Mouse (Mus musculus) thymus, postnatal 14 days (tissue): ENCODE results near the gene Zfp629.
A peak's percentile ranks its signal among the peaks of the same experiment; 100 is the strongest.
"Not testable (repeated sequence)": the region's sequence is repeated elsewhere in the genome, so short reads cannot be mapped to it uniquely, and the experiment has no call there.

Experiments
- DNase-seq: peaks from one replicate; pipeline ENCODE4 v3.0.0; 2021

The Zfp629 gene

DNA sequence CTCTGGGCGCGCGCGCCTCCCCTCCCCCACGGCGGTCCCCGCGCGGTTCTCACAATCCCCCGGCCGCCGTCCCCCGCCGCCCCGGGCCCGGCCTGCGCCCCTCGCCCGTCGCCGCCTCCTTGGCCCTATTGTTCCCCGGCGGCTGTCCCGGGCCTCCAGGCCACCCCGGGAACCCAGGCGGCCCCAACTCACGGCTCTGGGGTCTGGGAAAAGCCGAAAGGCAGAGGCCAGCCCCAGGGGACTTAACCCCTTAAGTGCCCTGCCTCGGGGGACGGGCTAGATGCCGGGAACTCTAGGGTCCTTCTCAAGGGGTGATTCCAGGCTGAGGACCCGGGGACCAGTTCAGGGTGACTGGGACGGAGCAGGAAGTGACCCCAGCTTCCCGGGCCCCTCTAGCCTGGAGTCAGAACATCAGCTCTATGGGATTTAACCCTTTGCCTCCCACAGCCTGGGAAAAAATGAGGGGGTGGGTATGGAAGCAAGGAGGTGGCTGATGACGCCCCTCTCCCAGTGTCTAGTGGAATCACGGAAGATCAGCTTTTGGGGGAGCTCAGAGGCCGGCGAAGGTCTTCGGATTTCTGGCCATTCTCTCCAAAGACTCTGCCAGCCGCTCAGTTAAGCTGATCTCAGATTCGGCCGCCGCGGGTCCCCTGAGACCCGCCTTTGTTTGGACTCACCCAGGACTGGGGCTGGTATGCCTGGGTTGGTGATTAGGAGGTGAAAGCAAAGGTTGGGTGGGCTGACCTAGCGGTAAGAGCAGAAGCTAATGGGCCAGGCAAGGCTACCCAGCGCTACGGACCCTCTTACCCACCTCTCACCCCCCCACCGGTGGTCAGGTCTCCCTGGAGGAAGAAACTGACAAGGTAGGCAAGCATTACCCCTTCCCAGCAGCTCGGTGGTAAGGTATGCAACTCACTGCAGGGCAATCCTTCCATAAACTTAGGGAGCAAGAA is at the start of gene Zfp629:
Zfp629 (minus strand) TSS at position 907 of the 953 bp plus-strand sequence.
- peak; percentile 72 for DNase-seq

- no peak for DNase-seq
These were observed 47.3 kb upstream of the Zfp629 start for GRCm38 (mm10) chr7:127662926-127663325.

DNA sequence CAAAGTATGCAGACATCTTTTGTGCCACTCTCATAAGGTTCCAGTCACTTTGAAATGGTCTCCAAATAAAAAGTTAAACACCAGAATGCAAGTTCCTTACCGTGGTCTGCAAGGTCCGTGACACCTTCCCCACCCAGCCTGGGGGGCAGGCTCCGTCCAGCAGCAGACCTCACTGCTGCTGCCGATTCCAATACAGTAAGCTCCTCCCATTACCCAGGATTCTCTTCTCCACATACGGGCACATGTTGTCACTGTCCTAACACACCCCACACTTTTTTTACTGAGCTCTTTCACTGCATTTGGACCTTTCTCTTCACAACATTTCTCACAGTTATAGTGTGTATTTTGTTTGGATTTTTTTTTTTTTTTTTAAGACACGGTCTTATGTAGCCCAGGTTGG is 46.2 kb upstream of the Zfp629 start:
- no peak for DNase-seq

DNA sequence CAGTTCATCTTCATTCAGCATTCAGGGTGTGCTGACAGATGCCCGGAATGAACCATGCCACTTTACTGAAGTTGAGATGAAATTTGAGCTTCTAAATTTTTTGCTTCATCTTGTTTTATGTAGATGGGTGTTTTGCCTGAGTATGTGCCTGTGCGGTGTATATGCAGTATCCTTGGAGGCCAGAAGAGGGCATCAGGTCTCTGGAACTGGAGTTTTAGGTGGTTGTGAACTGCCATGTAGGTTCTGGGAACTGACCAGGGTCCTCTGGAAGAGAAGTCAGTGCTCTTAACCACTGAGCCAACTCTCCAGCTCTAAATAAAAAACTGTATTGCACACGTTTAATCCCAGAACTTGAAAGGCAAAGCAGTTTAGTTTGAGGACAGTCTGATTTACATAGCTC is 45.3 kb upstream of the Zfp629 start:
- DNase-seq, result no peak

DNA sequence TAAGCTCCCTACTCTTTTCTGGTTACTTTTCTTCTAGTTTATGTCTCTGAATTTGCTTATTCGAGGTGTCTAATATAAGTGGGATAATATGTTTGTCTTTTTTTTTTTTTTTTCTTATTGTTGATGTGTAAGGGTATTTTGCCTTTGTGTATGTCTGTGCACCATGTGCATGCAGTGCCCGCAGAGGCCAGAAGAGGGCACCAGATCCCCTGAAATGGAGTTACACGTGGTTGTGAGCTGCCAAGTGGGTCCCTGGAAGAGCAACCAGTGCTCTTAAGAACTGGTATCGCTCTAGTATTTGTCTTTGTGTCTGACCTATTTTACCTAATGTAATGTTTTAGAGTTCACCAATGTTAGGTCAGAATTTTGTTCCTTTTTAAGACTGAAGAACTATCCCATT is 41.3 kb upstream of the Zfp629 start:
- peak; percentile 84 for DNase-seq

DNA sequence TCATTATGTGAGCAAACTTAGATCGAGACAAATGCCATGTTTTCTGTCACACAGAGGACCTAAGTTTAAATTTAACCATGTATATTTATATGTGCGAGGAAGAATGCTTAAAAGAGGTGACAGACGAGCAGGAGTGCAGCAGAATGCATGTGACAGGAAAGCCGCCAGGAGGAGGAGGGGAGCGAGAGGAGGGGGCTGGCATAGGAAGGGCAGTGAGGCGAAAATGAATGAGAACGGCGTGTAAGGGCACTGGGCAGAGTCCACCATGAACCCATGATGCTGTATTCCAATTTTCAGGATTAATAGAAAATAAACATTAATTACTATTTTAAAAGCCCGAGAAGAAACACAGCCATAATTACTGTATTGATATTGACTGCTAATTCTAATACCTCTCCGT is 38.7 kb upstream of the Zfp629 start:
- no peak for DNase-seq

DNA sequence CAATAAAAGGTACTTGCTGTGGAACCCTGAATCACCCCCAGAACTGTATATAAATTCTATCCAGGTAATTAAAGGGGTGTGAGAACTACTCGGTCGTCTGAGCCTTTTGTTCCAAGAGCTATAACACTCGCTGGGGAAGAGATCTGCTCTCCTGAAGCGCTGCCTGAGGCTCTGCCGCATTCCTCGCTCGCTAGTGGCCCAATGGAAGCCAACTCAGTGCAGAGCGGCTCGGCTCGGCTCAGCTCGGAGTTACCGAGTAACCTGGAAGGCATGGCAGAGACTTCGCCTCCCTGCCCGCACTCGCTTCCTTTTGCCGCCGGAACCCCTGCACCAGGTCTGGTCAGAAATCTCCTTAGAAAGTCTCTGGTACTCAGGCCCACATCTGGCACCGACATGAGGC is 36.5 kb upstream of the Zfp629 start:
- no peak for DNase-seq

- DNase-seq, result no peak
These were observed 36.0 kb upstream of the Zfp629 start for GRCm38 (mm10) chr7:127651624-127652023.

- DNase-seq, result no peak
These were observed 33.6 kb upstream of the Zfp629 start for GRCm38 (mm10) chr7:127649206-127649605.

DNA sequence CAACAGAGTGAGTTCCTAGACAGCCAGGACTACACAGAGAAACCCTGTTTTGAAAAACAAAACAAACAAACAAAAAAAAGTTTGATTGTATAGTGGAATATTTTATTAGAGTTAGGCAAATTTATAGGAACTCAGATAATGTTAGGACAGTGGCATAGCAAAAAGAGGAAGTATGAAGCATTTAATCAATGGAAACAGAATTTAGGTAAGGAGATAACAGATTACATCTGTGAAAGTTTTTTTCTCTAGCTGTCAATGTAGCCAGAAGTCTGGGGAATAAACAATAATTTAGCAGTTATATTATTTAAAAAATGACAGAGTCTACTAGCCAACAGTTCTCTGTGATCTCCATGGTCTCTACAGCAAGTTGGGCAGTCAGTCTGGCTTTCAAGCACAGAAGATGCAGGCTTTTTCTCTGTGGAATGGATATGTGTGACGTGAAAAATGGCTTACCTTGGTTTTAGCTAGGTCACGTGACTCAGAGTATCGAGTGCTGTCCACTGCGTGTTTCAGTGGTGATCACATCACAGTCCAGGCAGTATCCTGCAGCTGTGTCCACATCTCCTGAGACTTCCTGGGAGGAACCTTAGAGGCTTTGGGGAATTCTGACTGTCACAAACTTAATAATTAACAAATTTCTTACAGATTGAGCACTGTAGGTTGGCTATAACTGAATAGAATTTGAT is 33.1 kb upstream of the Zfp629 start:
- DNase-seq, result no peak

DNA sequence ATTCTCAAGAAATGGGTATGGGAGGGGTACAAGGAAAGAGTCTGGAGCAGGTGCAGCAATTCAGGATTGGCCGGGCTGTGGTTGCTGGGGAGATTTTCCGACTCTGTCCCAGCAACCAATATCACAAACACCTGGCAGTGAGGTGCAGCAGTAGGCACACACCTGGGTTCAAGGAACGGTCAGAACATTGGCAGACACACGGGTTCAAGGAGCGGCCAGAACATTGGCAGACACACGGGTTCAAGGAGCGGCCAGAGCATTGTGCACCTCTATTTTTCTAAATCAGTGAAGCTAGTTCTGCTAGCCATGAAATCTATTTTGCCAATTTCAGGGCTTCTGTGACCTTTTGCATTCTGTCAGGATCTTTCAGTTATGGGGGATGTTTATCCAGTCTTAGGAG is 32.0 kb upstream of the Zfp629 start:
- not testable (repeated sequence) for DNase-seq

GRCm38 (mm10) chr7:127646363-127646762 is 30.8 kb upstream of the Zfp629 start:
- no peak for DNase-seq

DNA sequence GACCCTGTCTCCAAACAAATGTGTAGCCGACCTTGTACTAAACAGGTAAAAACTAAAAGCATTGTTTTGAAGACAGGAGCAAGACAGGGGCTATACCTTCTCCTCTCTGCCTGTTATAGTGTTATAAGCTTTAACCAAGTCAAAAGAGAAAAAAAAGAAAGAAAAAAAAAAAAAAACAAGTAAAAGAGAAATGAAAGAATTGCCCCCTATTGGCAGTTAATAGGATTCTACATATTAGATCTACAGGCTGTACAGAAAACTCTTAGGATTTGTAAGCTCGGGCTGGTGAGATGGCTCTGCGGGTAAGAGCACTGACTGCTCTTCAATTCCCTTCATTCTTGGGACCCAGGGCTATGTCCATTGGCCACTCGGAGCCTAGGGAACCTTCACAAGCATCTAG is 26.7 kb upstream of the Zfp629 start:
- no peak for DNase-seq

- DNase-seq, result no peak
These were observed 25.7 kb upstream of the Zfp629 start for GRCm38 (mm10) chr7:127641260-127641659.

- DNase-seq, result no peak
These were observed 21.4 kb upstream of the Zfp629 start for GRCm38 (mm10) chr7:127636963-127637362.

DNA sequence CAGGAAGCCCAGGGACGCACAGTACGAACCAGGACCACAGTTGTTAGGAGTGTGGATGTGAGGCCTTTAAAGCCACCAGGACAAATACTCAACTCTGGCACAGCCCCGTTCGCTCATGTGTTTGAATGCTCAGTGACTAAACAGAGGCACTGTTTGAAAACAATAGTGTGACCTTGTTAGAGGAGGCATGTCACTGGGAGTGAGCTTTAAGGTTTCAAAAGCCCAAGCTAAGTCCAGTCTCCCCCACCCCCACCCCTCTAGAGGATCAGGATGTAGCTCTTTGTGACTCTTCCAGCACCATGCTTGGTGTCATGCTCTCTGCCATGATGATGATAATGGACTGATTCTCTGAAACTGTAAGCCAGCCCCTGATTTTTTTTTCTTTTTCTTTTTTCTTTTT is 15.8 kb upstream of the Zfp629 start:
- no peak for DNase-seq

- peak; percentile 44 for DNase-seq
These were observed 13.0 kb upstream of the Zfp629 start for GRCm38 (mm10) chr7:127628646-127629045.

GRCm38 (mm10) chr7:127626471-127626870 is 10.9 kb upstream of the Zfp629 start:
- no peak for DNase-seq

DNA sequence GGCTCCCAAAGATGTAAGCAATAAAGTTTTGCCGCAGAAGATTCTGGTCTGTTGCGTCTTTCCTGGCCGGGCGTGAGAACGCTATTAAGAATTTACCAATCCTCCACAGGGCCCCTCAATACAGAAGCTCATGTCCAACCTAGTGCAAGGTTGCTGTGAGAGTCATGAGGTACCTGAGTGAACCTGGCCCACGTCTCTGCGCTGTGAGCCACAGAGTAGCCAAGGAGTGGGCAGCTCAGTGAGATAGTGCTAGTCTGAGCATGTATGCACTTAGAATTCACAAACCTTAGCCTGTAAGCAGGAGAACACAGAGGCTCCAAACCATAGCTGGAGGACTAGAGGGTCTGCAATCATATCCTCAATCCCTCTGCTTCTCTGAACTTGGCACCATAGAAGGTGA is 10.4 kb upstream of the Zfp629 start:
- DNase-seq, result no peak

DNA sequence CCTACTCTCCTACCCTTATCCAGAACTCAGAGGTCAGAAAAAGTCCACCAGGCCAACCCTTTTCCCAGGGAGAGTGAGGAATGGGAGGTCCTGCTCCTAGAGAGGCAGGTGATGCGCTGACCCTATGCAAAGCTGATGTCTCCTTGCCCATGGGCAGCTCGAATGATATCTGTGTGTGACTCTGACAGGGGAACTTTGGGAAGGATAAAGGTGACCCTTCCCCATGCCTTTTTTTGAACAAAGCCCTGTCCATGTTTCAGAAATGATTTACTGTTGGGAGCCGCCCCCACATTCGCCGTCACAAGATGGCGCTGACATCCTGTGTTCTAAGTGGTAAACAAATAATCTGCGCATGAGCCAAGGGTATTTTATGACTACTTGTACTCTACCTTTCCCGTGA is 2.8 kb upstream of the Zfp629 start:
- peak; percentile 24 for DNase-seq

- DNase-seq, result peak; percentile 70
These were observed 2.4 kb upstream of the Zfp629 start for GRCm38 (mm10) chr7:127617962-127618361.

DNA sequence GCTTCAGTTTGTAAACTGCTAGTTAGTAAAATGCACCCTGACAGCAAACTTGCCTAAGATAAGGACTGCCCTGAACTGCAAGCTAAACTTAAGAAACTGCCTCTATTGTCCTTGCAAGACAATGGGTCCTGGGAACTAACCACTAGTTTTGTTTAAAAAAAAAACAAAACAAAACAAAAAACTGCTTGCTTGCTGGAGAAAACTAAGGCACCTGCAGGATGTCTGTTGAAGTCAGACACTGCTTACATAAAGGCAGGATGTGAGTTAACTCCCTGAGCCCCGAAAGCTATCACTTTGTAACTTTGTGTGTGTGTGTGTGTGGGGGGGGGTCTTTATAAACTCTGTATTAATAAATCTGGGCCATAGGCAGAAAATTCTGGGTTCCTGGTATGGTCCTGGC is 1.3 kb upstream of the Zfp629 start:
- peak; percentile 45 for DNase-seq

DNA sequence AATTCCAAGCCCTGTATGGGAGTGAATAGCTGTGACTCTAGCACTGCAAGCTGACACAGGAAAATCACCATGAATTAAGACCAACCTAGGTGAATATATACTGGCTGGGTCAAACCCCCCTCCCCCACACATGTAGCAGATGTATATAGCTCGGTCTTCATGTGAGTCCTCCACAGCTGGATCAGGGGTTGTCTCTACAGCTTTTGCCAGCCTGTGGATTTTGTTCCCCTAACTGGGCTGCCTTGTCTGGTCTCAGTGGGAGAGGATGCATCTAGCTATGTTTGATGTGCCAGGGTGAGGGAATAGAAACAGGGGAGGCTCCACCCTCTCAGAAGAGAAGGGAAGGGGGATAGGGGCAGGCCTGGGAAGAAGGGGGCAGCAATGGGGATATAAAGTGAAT is 739 bp upstream of the Zfp629 start:
- peak; percentile 60 for DNase-seq

GRCm38 (mm10) chr7:127614511-127614890 is 1.1 kb downstream of the Zfp629 start:
- DNase-seq, result peak; percentile 70
